Mouse (Mus musculus) lung, embryonic 16.5 days (tissue): ENCODE measurements at regions not wholly inside any gene's neighbourhood (a gene's known extent, or its start where the extent isn't known, plus 50 kb on each side); places are given as distances from the start of the nearest gene placed in this dataset.

Experiments used
- ATAC-seq: fragments of 200-750 bp; cut with Nextera tagmentation; 2 replicates; pipeline ENCODE4 v1.8.0; 2017; ENCODE audit warnings: low read depth, mild to moderate bottlenecking, moderate library complexity
- H3K27ac ChIP-seq: fragments of 300-500 bp; sonication (generic); 2 replicates; pipeline ENCODE4 v1.5.1; 2014; ENCODE audit warnings: mild to moderate bottlenecking, control low read depth, low read length
- H3K27me3 ChIP-seq: fragments of 300-500 bp; sonication (generic); 2 replicates; pipeline ENCODE4 v1.6.1; 2014; ENCODE audit warnings: low read depth, low read length, mixed read lengths; ENCODE audit not compliant: control insufficient read depth, insufficient read depth
- H3K36me3 ChIP-seq: fragments of 300-500 bp; sonication (generic); 2 replicates; pipeline ENCODE4 v1.6.1; 2014; ENCODE audit warnings: low read length; ENCODE audit not compliant: control insufficient read depth, insufficient read depth
- H3K4me1 ChIP-seq: fragments of 300-500 bp; sonication (generic); replicated peaks from 2 replicates; pipeline ENCODE4 v1.6.1; 2014; ENCODE audit warnings: low read length, mixed read lengths; ENCODE audit not compliant: control insufficient read depth, insufficient read depth
- H3K4me2 ChIP-seq: fragments of 300-500 bp; sonication (generic); 2 replicates; pipeline ENCODE4 v1.6.1; 2014; ENCODE audit warnings: low read depth, low read length, control low read depth
- H3K4me3 ChIP-seq: fragments of 300-500 bp; sonication (generic); 2 replicates; pipeline ENCODE4 v1.5.1; 2014; ENCODE audit warnings: mild to moderate bottlenecking, low read length, control low read depth
- H3K9ac ChIP-seq: fragments of 300-500 bp; sonication (generic); 2 replicates; pipeline ENCODE4 v1.6.1; 2014; ENCODE audit warnings: low read length, control low read depth
- H3K9me3 ChIP-seq: fragments of 300-500 bp; sonication (generic); 2 replicates; pipeline ENCODE4 v1.6.1; 2016; ENCODE audit warnings: low read length; ENCODE audit not compliant: control insufficient read depth
- WGBS: fragments of 180-500 bp; shearing (Covaris S2); extraction: QIAGEN DNeasy Blood & Tissue Kit; methylation state at CpG from one replicate; pipeline ENCODE4 v1.1.7; 2014; 5-methylcytosine and 5-hydroxymethylcytosine counted together

GRCm38 (mm10) chr17:10057736-10058135, 261.9 kb downstream of the Qk start:
- ATAC-seq, result no peak
- WGBS, result 65% methylated on average over 1 of the region's 1 CpGs

GRCm38 (mm10) chr17:10056096-10056495, 263.6 kb downstream of the Qk start:
- no peak for ATAC-seq
- Histone ChIP-seq H3K4me3 (no peak overlapping the region), H3K4me1 (no peaks in the 10 kb centered on the region), H3K36me3 (no peaks in the 10 kb centered on the region), H3K9ac (no peak overlapping the region), H3K27ac (no peak overlapping the region), H3K4me2 (no peak overlapping the region), H3K27me3 (no peaks in the 10 kb centered on the region), H3K9me3 (no peaks in the 10 kb centered on the region)
- WGBS, result 78% methylated on average over 2 of the region's 2 CpGs

More at GRCm38 (mm10) chr17:10057736-10058135, 261.9 kb downstream of the Qk start:
- Histone ChIP-seq H3K4me3 (no peak overlapping the region), H3K4me2 (no peak overlapping the region), H3K27ac (no peak overlapping the region), H3K36me3 (no peaks in the 10 kb centered on the region), H3K9ac (no peak overlapping the region), H3K27me3 (no peaks in the 10 kb centered on the region), H3K9me3 (no peaks in the 10 kb centered on the region), H3K4me1 (no peaks in the 10 kb centered on the region)

GRCm38 (mm10) chr17:10054375-10054774, 265.3 kb downstream of the Qk start:
- Histone ChIP-seq H3K4me1 (no peaks in the 10 kb centered on the region), H3K4me3 (no peak overlapping the region), H3K27ac (no peak overlapping the region), H3K9ac (no peak overlapping the region), H3K4me2 (no peak overlapping the region), H3K36me3 (no peaks in the 10 kb centered on the region), H3K27me3 (no peaks in the 10 kb centered on the region), H3K9me3 (no peaks in the 10 kb centered on the region)
- WGBS, result 68% methylated on average over 5 of the region's 5 CpGs
- ATAC-seq, result 0 out of 2 replicates have a peak, but pooled peaks have one; percentile 36

- H3K27ac ChIP-seq, result no peak overlapping the region
- H3K4me3 ChIP-seq, result no peak overlapping the region
- H3K4me2 ChIP-seq, result no peak overlapping the region
- no peaks in the 10 kb centered on the region for H3K9me3 ChIP-seq
- H3K27me3 ChIP-seq, result no peaks in the 10 kb centered on the region
- H3K9ac ChIP-seq, result no peak overlapping the region
- H3K36me3 ChIP-seq, result no peaks in the 10 kb centered on the region
- 64% methylated on average over 5 of the region's 5 CpGs for whole genome bisulfite sequencing
- no peaks in the 10 kb centered on the region for H3K4me1 ChIP-seq
- no peak for ATAC-seq
Observed at GRCm38 (mm10) chr17:10044336-10044735, 275.3 kb downstream of the Qk start.

GRCm38 (mm10) chr17:10042042-10042652, 277.5 kb downstream of the Qk start:
- Histone ChIP-seq H3K4me2 (no peak overlapping the region), H3K4me3 (no peak overlapping the region), H3K27ac (no peak overlapping the region), H3K9me3 (no peaks in the 10 kb centered on the region), H3K36me3 (no peaks in the 10 kb centered on the region), H3K4me1 (peaks cover 6% of the 10 kb centered on the region), H3K9ac (no peak overlapping the region), H3K27me3 (no peaks in the 10 kb centered on the region)
- 74% methylated on average over 5 of the region's 5 CpGs for WGBS
- no peak for ATAC-seq

- Histone ChIP-seq H3K27me3 (no peaks in the 10 kb centered on the region), H3K4me1 (peaks cover 6% of the 10 kb centered on the region), H3K27ac (no peak overlapping the region), H3K4me3 (no peak overlapping the region), H3K36me3 (no peaks in the 10 kb centered on the region), H3K9me3 (no peaks in the 10 kb centered on the region), H3K9ac (no peak overlapping the region), H3K4me2 (no peak overlapping the region)
- WGBS, result 29% methylated on average over 4 of the region's 4 CpGs
- ATAC-seq, result peak; percentile 78
Observed at GRCm38 (mm10) chr17:10040951-10041359, 278.7 kb downstream of the Qk start.

GRCm38 (mm10) chr17:10040375-10040774, 279.3 kb downstream of the Qk start:
- no peaks in the 10 kb centered on the region for H3K27me3 ChIP-seq
- no peak overlapping the region for H3K9ac ChIP-seq
- H3K9me3 ChIP-seq, result no peaks in the 10 kb centered on the region
- H3K4me2 ChIP-seq, result no peak overlapping the region
- no peak overlapping the region for H3K4me3 ChIP-seq
- no peak for ATAC-seq
- H3K36me3 ChIP-seq, result no peaks in the 10 kb centered on the region
- H3K4me1 ChIP-seq, result peaks cover 6% of the 10 kb centered on the region
- WGBS, result 55% methylated on average over 4 of the region's 4 CpGs
- no peak overlapping the region for H3K27ac ChIP-seq

GRCm38 (mm10) chr17:10037799-10038445, 281.7 kb downstream of the Qk start:
- no peaks in the 10 kb centered on the region for H3K27me3 ChIP-seq
- no peak overlapping the region for H3K4me3 ChIP-seq
- H3K9me3 ChIP-seq, result no peaks in the 10 kb centered on the region
- H3K27ac ChIP-seq, result peak overlapping the region; percentile 54; the same call in 1 of the 2 replicates
- H3K9ac ChIP-seq, result no peak overlapping the region
- 42% methylated on average over 14 of the region's 14 CpGs for WGBS
- peaks cover 6% of the 10 kb centered on the region for H3K4me1 ChIP-seq
- peak; percentile 64 for ATAC-seq
- H3K4me2 ChIP-seq, result no peak overlapping the region
- H3K36me3 ChIP-seq, result no peaks in the 10 kb centered on the region

GRCm38 (mm10) chr17:10033510-10033909, 286.1 kb downstream of the Qk start:
- H3K4me1 ChIP-seq, result peaks cover 2% of the 10 kb centered on the region
- no peak overlapping the region for H3K4me2 ChIP-seq
- no peaks in the 10 kb centered on the region for H3K36me3 ChIP-seq
- no peaks in the 10 kb centered on the region for H3K9me3 ChIP-seq
- H3K9ac ChIP-seq, result no peak overlapping the region
- no peaks in the 10 kb centered on the region for H3K27me3 ChIP-seq
- no peak overlapping the region for H3K27ac ChIP-seq
- ATAC-seq, result no peak
- 42% methylated on average over 4 of the region's 4 CpGs for WGBS
- H3K4me3 ChIP-seq, result no peak overlapping the region
